Mouse (Mus musculus) myocyte (in vitro differentiated cells): ENCODE results near the gene Ccdc30.

Source experiments
- MYOD1 ChIP-seq, 3 experiments: IDR thresholded peaks; one replicate each; pipeline ENCODE4 v1.6.1; 2011; ENCODE audit warnings: control low read depth in 2 of 3, low read depth in 2 of 3, mild to moderate bottlenecking in 2 of 3, moderate library complexity in 1 of 3; ENCODE audit not compliant: insufficient read length in 2 of 3, control insufficient read depth in 1 of 3
- MYOG ChIP-seq, 3 experiments: IDR thresholded peaks; one replicate each; pipeline ENCODE4 v1.6.1; 2011; ENCODE audit warnings: control low read depth in 2 of 3, low read depth in 2 of 3, mild to moderate bottlenecking in 2 of 3; ENCODE audit not compliant: insufficient read length in 2 of 3, control insufficient read depth in 1 of 3, insufficient read depth in 1 of 3
- POLR2A ChIP-seq: IDR thresholded peaks from one replicate; pipeline ENCODE4 v1.6.1; 2011; ENCODE audit warnings: low read depth, mild to moderate bottlenecking, control low read depth, moderate library complexity; ENCODE audit not compliant: insufficient read length
- REST ChIP-seq: IDR thresholded peaks from one replicate; pipeline ENCODE4 v1.6.1; 2011; ENCODE audit warnings: mild to moderate bottlenecking, control low read depth, moderate library complexity; ENCODE audit not compliant: insufficient read depth, insufficient read length
- SRF ChIP-seq: IDR thresholded peaks from one replicate; pipeline ENCODE4 v1.6.1; 2011; ENCODE audit warnings: low read depth; ENCODE audit not compliant: control insufficient read depth, insufficient read length

DNA sequence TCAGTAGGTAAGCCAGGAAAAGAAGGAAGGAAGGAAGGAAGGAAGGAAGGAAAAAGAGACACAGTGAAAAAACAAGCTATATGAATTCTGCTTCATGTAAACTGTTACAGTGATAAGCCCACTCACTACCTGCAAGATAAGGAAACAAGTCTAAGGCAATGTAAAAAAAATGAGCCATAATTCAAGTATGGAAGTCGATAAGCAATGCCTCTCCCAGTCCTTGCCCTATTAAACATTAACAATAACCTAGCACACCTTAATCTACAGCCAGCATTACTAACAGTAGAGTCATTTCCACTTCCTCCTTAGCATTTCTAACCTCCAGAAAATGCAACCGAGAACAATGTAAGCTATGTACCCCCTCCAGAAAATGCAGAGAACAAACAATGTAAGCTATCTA lies 130.0 kb downstream of the Ccdc30 start:
- no peak for TF ChIP-seq POLR2A
- no peak for TF ChIP-seq MYOG (IDR thresholded peaks at IDR 0.05; ENCODE audit: control insufficient read depth in 1 of 3, insufficient read depth in 1 of 3, insufficient read length in 2 of 3, low read depth in 2 of 3)
- TF ChIP-seq SRF, result no peak
- TF ChIP-seq REST, result no peak
- TF ChIP-seq MYOD1 (IDR thresholded peaks at IDR 0.05; ENCODE audit: control insufficient read depth in 1 of 3, insufficient read length in 2 of 3, low read depth in 2 of 3), result no peak
